Mouse (Mus musculus): ENCODE measurements around the gene Pdzk1ip1. TPM values are rescaled to one million over a fixed set of nuclear protein-coding genes. Genes with fewer than 3 reads are reported as not detected.

Pdzk1ip1 gene
- total and polyA plus RNA-seq, 3 experiments, result 0.55 TPM; not detected in 2

GRCm38 (mm10) chr4:115096435-115097145 is 8.1 kb downstream of the Pdzk1ip1 start:
- Histone ChIP-seq H3K27me3 (replicated peaks) (peaks cover 82% of the 10 kb centered on the region), H3K36me3 (replicated peaks in 1 of 2; ENCODE audit: control insufficient read depth in 1 of 2, insufficient read depth in 1 of 2, low read length in 1 of 2) (no peaks in the 10 kb centered on the region), H3K9ac (ENCODE audit: insufficient read depth, low read depth) (no peak overlapping the region), H3K4me3 (replicated peaks in 1 of 3; ENCODE audit: low read depth in 2 of 3, low read length in 2 of 3, poor library complexity in 1 of 3) (peak overlapping the region in 2 of 3 experiments; percentile 15 to 42), H3K27ac (ENCODE audit: insufficient read depth, low read depth) (no peak overlapping the region), H3K9me3 (replicated peaks; ENCODE audit: low read length) (no peaks in the 10 kb centered on the region), H3K4me2 (ENCODE audit: insufficient read depth, low read depth, poor library complexity, severe bottlenecking) (peak overlapping the region; percentile 97), H3K4me1 (ENCODE audit: control insufficient read depth in 1 of 2, insufficient read depth in 2 of 2) (peaks cover 4 to 6% of the 10 kb centered on the region in 2 experiments; a peak in 3 of 4 replicates), H3K79me2 (replicated peaks; ENCODE audit: control insufficient read depth, extremely low read depth, insufficient read depth, poor library complexity, severe bottlenecking) (no peaks in the 10 kb centered on the region)
- in situ Hi-C loops (cut with MboI; ENCODE audit: low pct_ligation_motif_present, low pct_unique_long_range_greater_than_20kb, low sequenced_read_pairs), result loop anchor here (25.0 kb wide), 1 partner anchor 434 kb away; no protein-coding TSS in a partner anchor
- dilution Hi-C loops (cut with MboI; ENCODE audit: extremely low pct_ligation_motif_present, extremely low pct_unique_long_range_greater_than_20kb, low sequenced_read_pairs), result no loop called here
- no peak for DNase-seq (ENCODE audit: extremely low read depth)
- TF ChIP-seq GABPA (IDR thresholded peaks at IDR 0.05; ENCODE audit: insufficient replicate concordance, low read depth, low read length) (no peak), CHD1 (IDR thresholded peaks at IDR 0.05; ENCODE audit: low read depth, low read length) (no peak), MAX (IDR thresholded peaks at IDR 0.05; ENCODE audit: low read length) (no peak), UBTF (IDR thresholded peaks at IDR 0.05; ENCODE audit: low read depth, low read length) (no peak), ZNF384 (IDR thresholded peaks at IDR 0.05; ENCODE audit: low read depth, low read length) (no peak), TBP (conservative IDR thresholded peaks at IDR 0.05; ENCODE audit: low read depth, low read length) (no peak), ELF1 (IDR thresholded peaks at IDR 0.05; ENCODE audit: low read depth, low read length) (peak; percentile 28; the same call in 1 of the 2 replicates), JUN (IDR thresholded peaks at IDR 0.05; ENCODE audit: insufficient read depth, low read depth, low read length) (no peak)

GRCm38 (mm10) chr4:115097146-115097496 is 8.6 kb downstream of the Pdzk1ip1 start:
- peaks cover 4 to 6% of the 10 kb centered on the region in 2 experiments; a peak in 3 of 4 replicates for H3K4me1 ChIP-seq (ENCODE audit: control insufficient read depth in 1 of 2, insufficient read depth in 2 of 2)
- peak overlapping the region in 2 of 3 experiments; percentile 15 to 42 for H3K4me3 ChIP-seq (replicated peaks in 1 of 3; ENCODE audit: low read depth in 2 of 3, low read length in 2 of 3, poor library complexity in 1 of 3)
- no peaks in the 10 kb centered on the region for H3K79me2 ChIP-seq (replicated peaks; ENCODE audit: control insufficient read depth, extremely low read depth, insufficient read depth, poor library complexity, severe bottlenecking)
- no peak overlapping the region for H3K27ac ChIP-seq (ENCODE audit: insufficient read depth, low read depth)
- H3K27me3 ChIP-seq (replicated peaks), result peaks cover 80% of the 10 kb centered on the region
- no peak for DNase-seq (ENCODE audit: extremely low read depth)
- no peaks in the 10 kb centered on the region for H3K36me3 ChIP-seq (replicated peaks in 1 of 2; ENCODE audit: control insufficient read depth in 1 of 2, insufficient read depth in 1 of 2, low read length in 1 of 2)
- H3K9ac ChIP-seq (ENCODE audit: insufficient read depth, low read depth), result no peak overlapping the region
- peak overlapping the region; percentile 97 for H3K4me2 ChIP-seq (ENCODE audit: insufficient read depth, low read depth, poor library complexity, severe bottlenecking)
- in situ Hi-C loops (cut with MboI; ENCODE audit: low pct_ligation_motif_present, low pct_unique_long_range_greater_than_20kb, low sequenced_read_pairs) (loop anchor here (25.0 kb wide), 1 partner anchor 435 kb away; no protein-coding TSS in a partner anchor), dilution Hi-C loops (cut with MboI; ENCODE audit: extremely low pct_ligation_motif_present, extremely low pct_unique_long_range_greater_than_20kb, low sequenced_read_pairs) (no loop called here)
- TF ChIP-seq MAFK (IDR thresholded peaks at IDR 0.05; ENCODE audit: insufficient replicate concordance, low read length), result no peak
- peak; percentile 19 for TF ChIP-seq RAD21 (IDR thresholded peaks at IDR 0.05; ENCODE audit: low read depth, low read length)
- no peak for TF ChIP-seq ELF1 (IDR thresholded peaks at IDR 0.05; ENCODE audit: low read depth, low read length)
- no peak for TF ChIP-seq PAX5 (IDR thresholded peaks at IDR 0.05; ENCODE audit: low read length)
- no peak for TF ChIP-seq POLR2A (IDR thresholded peaks at IDR 0.05; ENCODE audit: low read depth, low read length)
- no peak for TF ChIP-seq ETS1 (conservative IDR thresholded peaks at IDR 0.05; ENCODE audit: low read depth, low read length)
- no peak for TF ChIP-seq BHLHE40 (IDR thresholded peaks at IDR 0.05; ENCODE audit: low read depth, low read length)
- no peak for TF ChIP-seq HCFC1 (IDR thresholded peaks at IDR 0.05; ENCODE audit: low read depth, low read length)
- TF ChIP-seq SMC3 (IDR thresholded peaks at IDR 0.05; ENCODE audit: low read depth, low read length), result peak; percentile 53
- TF ChIP-seq CTCF (conservative IDR thresholded peaks at IDR 0.05 in 1 of 2, IDR thresholded peaks at IDR 0.05 in 1 of 2; ENCODE audit: low read depth in 2 of 2, low read length in 2 of 2), result peak in 1 of 2 experiments; percentile 68; a peak in 2 of 4 replicates
- no peak for TF ChIP-seq ZKSCAN1 (IDR thresholded peaks at IDR 0.05; ENCODE audit: borderline replicate concordance, low read depth, low read length)
- no peaks in the 10 kb centered on the region for H3K9me3 ChIP-seq (replicated peaks; ENCODE audit: low read length)
